Mouse (Mus musculus) kidney, adult 2 months (tissue): ENCODE results near the gene Zfp324. TPM values are rescaled to one million over a fixed set of nuclear protein-coding genes. Genes with fewer than 3 reads are reported as not detected.

Experiments
- DNase-seq: peaks from one replicate; pipeline ENCODE4 v3.0.0; 2021
- H3K27ac ChIP-seq: fragments of 200-500 bp; 2 replicates; pipeline ENCODE4 v1.5.1; 2012; ENCODE audit warnings: low read depth, low read length, control low read depth, inconsistent platforms; ENCODE audit not compliant: insufficient read depth
- H3K27me3 ChIP-seq: fragments of 200-500 bp; replicated peaks from 2 replicates; pipeline ENCODE4 v1.6.1; 2012; ENCODE audit warnings: mild to moderate bottlenecking, moderate library complexity, low read length, inconsistent platforms; ENCODE audit not compliant: control insufficient read depth, insufficient read depth
- H3K36me3 ChIP-seq: fragments of 200-500 bp; 2 replicates; pipeline ENCODE4 v1.6.1; 2012; ENCODE audit warnings: mild to moderate bottlenecking, moderate library complexity, low read length, inconsistent platforms; ENCODE audit not compliant: control insufficient read depth, insufficient read depth
- H3K4me1 ChIP-seq: fragments of 200-500 bp; 2 replicates; pipeline ENCODE4 v1.6.1; 2011; ENCODE audit warnings: low read length; ENCODE audit not compliant: control insufficient read depth, insufficient read depth
- H3K4me3 ChIP-seq: fragments of 200-500 bp; 2 replicates; pipeline ENCODE4 v1.5.1; 2011; ENCODE audit warnings: mild to moderate bottlenecking, low read depth, low read length, control low read depth; ENCODE audit not compliant: insufficient read depth
- CTCF ChIP-seq: fragments of 200-500 bp; conservative IDR thresholded peaks from 2 replicates; pipeline ENCODE4 v1.5.1; 2011; ENCODE audit warnings: low read depth, mild to moderate bottlenecking, control low read depth, low read length, moderate library complexity, mixed read lengths; ENCODE audit not compliant: insufficient read depth, insufficient read length
- POLR2A ChIP-seq: fragments of 200-500 bp; IDR thresholded peaks from one replicate; pipeline ENCODE4 v1.6.1; 2011; ENCODE audit warnings: low read depth, low read length, control low read depth
- WGBS: fragments of 180-500 bp; shearing (Covaris S2); methylation state at CpG from one replicate; pipeline ENCODE4 v1.1.7; 2018; 5-methylcytosine and 5-hydroxymethylcytosine counted together
- polyA plus RNA-seq: library from polyadenylated mRNA; depleted of rRNA; stranded (reverse); fragments of >200 nt; gene quantifications from 2 replicates; pipeline ENCODE4 v1.2.3, GENCODE M21; 2012

Gene Zfp324
- polyA plus RNA-seq, 1 experiment: 4.8 TPM

DNA sequence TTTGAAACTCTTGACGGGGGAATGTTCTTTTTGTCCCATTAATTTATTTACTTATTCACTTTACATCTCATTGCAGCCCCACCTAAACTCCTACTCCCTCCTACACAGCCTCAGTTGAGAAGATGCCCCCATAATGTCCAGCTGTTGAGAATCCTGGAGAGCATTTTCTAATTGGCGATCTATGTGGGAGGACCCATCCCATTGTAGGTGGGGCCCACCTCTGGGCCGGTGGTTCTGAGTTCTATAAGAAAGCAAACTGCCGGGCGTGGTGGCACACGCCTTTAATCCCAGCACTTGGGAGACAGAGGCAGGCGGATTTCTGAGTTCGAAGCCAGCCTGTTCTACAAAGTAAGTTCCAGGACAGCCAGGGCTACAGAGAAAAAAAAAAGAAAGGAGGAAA lies 21.3 kb downstream of the Zfp324 start:
- no peak for DNase-seq
- H3K4me3 ChIP-seq: no peak overlapping the region
- WGBS: 86% methylated on average over 8 of the region's 8 CpGs
- H3K27ac ChIP-seq: no peak overlapping the region
- no peaks in the 10 kb centered on the region for H3K27me3 ChIP-seq
- no peaks in the 10 kb centered on the region for H3K36me3 ChIP-seq
- TF ChIP-seq CTCF: no peak
- no peak for TF ChIP-seq POLR2A
- no peaks in the 10 kb centered on the region for H3K4me1 ChIP-seq

DNA sequence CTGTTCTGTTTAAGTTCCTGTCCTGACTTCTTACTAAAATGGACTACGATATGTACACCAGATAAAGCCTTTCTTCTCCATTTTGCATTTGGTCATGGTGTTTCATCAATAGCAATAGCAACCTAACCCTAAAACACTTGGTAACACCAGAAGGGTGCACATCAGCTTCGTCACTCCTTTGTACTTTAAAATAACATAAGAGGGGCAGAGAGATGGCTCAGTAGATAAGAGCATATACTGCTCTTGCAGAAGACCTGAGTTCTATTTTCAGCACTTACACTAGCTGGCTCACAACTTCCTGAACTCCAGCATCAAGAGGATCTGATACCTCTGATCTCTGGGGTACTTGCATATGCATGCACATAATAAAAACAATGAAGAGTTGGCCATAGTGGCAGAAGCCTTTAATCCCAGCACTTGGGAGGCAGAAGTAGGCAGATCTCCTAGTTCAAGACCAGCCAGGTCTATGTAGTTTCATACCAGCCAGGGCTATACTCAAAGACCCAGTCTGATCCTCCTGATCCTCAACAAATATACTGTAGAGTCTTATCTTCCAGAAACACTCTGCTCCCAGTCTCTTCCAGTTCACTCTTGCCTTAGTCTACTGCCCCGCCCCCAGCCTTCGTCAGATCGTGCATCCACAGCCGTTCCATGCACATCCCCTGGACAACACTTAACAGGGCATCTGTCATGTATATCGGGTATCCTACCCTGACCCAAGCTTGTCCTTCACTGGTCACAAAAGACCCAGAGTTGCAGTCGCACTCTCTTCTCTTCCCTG lies 22.0 kb downstream of the Zfp324 start:
- Histone ChIP-seq H3K27me3 (no peaks in the 10 kb centered on the region), H3K27ac (no peak overlapping the region), H3K4me3 (no peak overlapping the region), H3K36me3 (no peaks in the 10 kb centered on the region), H3K4me1 (no peaks in the 10 kb centered on the region)
- TF ChIP-seq POLR2A (no peak), CTCF (no peak)
- no peak for DNase-seq
- 73% methylated on average over 8 of the region's 8 CpGs for WGBS

DNA sequence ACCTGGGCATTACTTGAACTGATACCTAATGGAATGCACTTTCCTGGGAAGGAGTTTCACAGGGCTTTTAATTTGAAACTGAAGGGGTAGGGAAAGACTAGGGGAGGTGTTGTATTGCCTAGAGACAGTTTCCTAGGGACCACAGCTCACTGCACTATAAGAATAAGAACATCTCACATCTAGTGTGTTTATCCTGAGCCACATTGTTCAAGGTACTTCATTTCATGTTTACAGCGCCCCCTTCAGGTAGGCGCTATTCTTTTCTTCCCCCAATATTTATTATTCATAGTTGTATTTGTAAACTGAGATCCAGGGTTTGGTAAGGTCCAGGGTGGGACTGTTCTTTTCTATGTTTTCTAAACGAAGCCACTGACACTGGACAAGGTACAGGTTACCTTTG lies 26.6 kb downstream of the Zfp324 start:
- Histone ChIP-seq H3K4me3 (no peak overlapping the region), H3K4me1 (no peaks in the 10 kb centered on the region), H3K27ac (no peak overlapping the region), H3K27me3 (no peaks in the 10 kb centered on the region), H3K36me3 (no peaks in the 10 kb centered on the region)
- WGBS: 7% methylated on average over 3 of the region's 3 CpGs
- TF ChIP-seq CTCF (no peak), POLR2A (no peak)
- peak; percentile 27 for DNase-seq

DNA sequence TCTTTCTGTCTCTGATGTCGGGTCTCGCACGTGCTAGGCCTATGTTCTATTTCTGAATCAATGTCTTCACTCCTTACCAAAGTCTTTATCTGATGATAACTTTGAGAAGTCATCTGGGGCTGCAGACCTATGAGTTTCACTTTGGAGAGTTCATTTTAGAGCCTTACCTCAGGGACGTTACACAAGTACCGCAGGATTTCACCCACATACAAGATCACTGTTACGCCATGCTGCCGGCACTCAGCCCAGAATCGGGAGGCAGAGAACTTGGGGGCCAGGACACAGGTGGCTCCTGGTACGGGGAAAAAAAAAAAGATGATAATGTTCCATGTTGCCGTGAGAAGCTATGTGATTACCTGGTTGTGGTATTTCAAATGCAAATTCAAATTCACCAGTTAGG lies 27.5 kb downstream of the Zfp324 start:
- Histone ChIP-seq H3K4me1 (no peaks in the 10 kb centered on the region), H3K27me3 (no peaks in the 10 kb centered on the region), H3K4me3 (no peak overlapping the region), H3K36me3 (no peaks in the 10 kb centered on the region), H3K27ac (no peak overlapping the region)
- DNase-seq: no peak
- TF ChIP-seq CTCF (no peak), POLR2A (no peak)
- WGBS: 89% methylated on average over 10 of the region's 10 CpGs

DNA sequence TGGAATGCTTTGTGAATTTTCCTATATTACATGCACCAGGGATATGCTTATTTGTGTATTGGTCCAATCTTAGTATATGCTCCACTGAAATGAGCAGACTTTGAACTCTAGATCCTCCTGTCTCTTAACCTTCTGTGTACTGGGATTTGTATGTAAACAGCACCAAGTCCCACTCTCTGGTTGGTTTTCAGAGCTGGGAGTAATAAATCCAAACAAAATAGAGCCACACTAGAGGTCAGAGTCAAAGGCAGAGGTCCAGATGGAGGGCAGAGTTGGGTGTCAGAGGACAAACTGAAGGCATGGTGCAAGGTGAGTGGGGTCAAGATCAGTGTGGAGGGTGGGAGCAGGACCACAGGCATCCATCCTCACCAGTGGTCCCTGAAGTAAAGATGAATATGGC lies 30.2 kb downstream of the Zfp324 start:
- H3K4me3 ChIP-seq: no peak overlapping the region
- H3K27me3 ChIP-seq: no peaks in the 10 kb centered on the region
- no peaks in the 10 kb centered on the region for H3K36me3 ChIP-seq
- H3K27ac ChIP-seq: no peak overlapping the region
- no peaks in the 10 kb centered on the region for H3K4me1 ChIP-seq
- DNase-seq: no peak
- TF ChIP-seq CTCF (no peak), POLR2A (no peak)

DNA sequence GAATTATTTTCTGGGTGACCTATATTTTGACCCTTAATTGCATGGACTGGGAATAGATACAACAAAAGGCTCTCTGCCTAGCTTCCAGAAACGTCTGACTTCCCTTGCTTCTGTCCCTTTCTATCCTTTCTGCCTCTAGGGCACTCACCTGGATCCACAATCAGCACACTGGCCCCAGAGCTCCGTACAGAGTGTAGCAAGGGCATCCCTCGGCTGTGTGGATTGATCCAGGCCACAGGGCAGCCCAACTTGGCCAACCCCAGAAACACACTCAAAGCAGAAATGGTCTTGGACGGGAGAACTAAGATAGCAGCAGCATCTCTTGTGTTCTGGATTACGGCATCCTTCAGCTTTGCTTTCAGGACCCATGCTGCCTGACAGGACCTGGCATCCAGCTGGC lies 31.6 kb downstream of the Zfp324 start:
- no peak for DNase-seq
- no peaks in the 10 kb centered on the region for H3K27me3 ChIP-seq
- H3K36me3 ChIP-seq: no peaks in the 10 kb centered on the region
- H3K27ac ChIP-seq: no peak overlapping the region
- WGBS: 75% methylated on average over 5 of the region's 5 CpGs
- no peaks in the 10 kb centered on the region for H3K4me1 ChIP-seq
- TF ChIP-seq POLR2A (no peak), CTCF (no peak)
- H3K4me3 ChIP-seq: no peak overlapping the region

DNA sequence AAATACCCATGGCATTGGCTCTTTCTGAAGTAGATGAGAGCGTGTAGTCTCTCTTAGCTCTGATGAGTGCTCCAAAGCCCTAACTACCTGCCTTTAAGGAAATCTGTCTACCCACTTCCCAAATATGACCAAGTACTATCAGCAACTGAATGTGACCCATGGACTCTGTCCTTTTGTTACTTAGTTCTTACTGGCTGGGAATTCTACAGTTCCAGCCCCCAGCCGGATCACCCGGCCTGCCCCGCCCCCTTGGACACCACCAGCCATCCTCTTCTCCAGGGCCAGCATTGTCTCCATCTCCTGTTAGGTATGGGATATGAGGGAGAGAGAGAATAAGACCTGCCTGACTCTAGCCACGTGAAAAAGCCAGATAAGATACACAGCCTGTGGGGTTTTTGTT lies 32.4 kb downstream of the Zfp324 start, which contains the start of gene Slc27a5:
TSS of gene Slc27a5 (minus strand) at position 140 of the 400 bp plus-strand sequence.
- no peak for TF ChIP-seq POLR2A
- no peak for TF ChIP-seq CTCF
- no peaks in the 10 kb centered on the region for H3K27me3 ChIP-seq
- H3K27ac ChIP-seq: no peak within 1 kb of the TSS
- no peaks in the 10 kb centered on the region for H3K36me3 ChIP-seq
- H3K4me1 ChIP-seq: no peaks in the 10 kb centered on the region
- 67% methylated on average over 5 of the region's 5 CpGs for WGBS
- no peak for DNase-seq
- no peak within 1 kb of the TSS for H3K4me3 ChIP-seq
